Mouse (Mus musculus): ENCODE results near the gene Hpn.

DNA sequence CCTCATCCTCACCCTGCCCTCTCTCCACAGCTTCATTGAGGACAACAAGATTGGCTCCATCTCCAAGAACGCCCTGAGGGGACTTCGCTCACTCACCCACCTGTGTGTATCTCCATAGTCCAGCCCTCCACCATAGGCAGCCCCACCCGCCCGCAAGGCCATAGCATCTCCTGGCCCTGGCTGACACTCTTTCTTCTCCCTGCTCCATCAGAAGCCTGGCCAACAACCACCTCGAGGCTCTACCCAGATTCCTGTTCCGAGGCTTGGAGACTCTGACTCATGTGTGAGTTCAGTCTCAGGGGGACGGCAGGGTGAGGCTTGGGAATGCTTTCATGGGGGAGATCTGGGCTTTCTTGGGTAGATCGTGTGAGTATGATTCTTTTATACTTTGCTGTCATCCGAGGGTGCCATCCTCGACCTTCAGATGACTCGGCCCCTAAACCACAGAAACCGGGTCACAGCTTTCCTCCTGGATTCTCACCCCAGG lies 52.0 kb downstream of the Hpn start:
- TF ChIP-seq POLR2A (IDR thresholded peaks at IDR 0.05; ENCODE audit: low read depth, low read length) = no peak
- TF ChIP-seq CTCF (IDR thresholded peaks at IDR 0.05; ENCODE audit: borderline replicate concordance, insufficient read depth, low read length) = no peak
